Mouse (Mus musculus) WW6 (cell line): ENCODE data around the gene Wdr31.
"Not testable (repeated sequence)": the region's sequence is repeated elsewhere in the genome, so short reads cannot be mapped to it uniquely, and the experiment has no call there.

ENCODE experiments used
- DNase-seq: peaks from one replicate; pipeline ENCODE4 v3.0.0-alpha.2; 2013; ENCODE audit warnings: low read depth, low spot score

Wdr31 gene

GRCm38 (mm10) chr4:62496815-62497214 lies 26.1 kb upstream of the Wdr31 start:
- no peak for DNase-seq

GRCm38 (mm10) chr4:62495946-62496345 lies 25.2 kb upstream of the Wdr31 start:
- DNase-seq: no peak

- DNase-seq: no peak
Observed at GRCm38 (mm10) chr4:62494230-62494629, 23.5 kb upstream of the Wdr31 start.

- DNase-seq: no peak
Observed at GRCm38 (mm10) chr4:62492682-62493081, 22.0 kb upstream of the Wdr31 start.

GRCm38 (mm10) chr4:62487914-62488313 lies 17.2 kb upstream of the Wdr31 start:
- DNase-seq: no peak

GRCm38 (mm10) chr4:62487172-62487571 lies 16.5 kb upstream of the Wdr31 start:
- no peak for DNase-seq

- no peak for DNase-seq
Observed at GRCm38 (mm10) chr4:62486162-62486696, 15.5 kb upstream of the Wdr31 start.

- no peak for DNase-seq
Observed at GRCm38 (mm10) chr4:62485450-62486161, 14.9 kb upstream of the Wdr31 start.

- DNase-seq: no peak
Observed at GRCm38 (mm10) chr4:62484928-62485327, 14.2 kb upstream of the Wdr31 start.

- no peak for DNase-seq
Observed at GRCm38 (mm10) chr4:62480709-62481605, 10.3 kb upstream of the Wdr31 start.

GRCm38 (mm10) chr4:62479937-62480708 lies 9.4 kb upstream of the Wdr31 start, which contains the start of gene Bspry:
Gene Bspry (plus strand): TSS chr4:62480053.
- DNase-seq: peak; percentile 66

- not testable (repeated sequence) for DNase-seq
Observed at GRCm38 (mm10) chr4:62479593-62479936, 8.9 kb upstream of the Wdr31 start.

- DNase-seq: no peak
Observed at GRCm38 (mm10) chr4:62477542-62478244, 7.0 kb upstream of the Wdr31 start.

GRCm38 (mm10) chr4:62475793-62476192 lies 5.1 kb upstream of the Wdr31 start:
- no peak for DNase-seq

- DNase-seq: no peak
Observed at GRCm38 (mm10) chr4:62475131-62475530, 4.4 kb upstream of the Wdr31 start.

GRCm38 (mm10) chr4:62472071-62472470 lies 1.4 kb upstream of the Wdr31 start:
- DNase-seq: no peak

GRCm38 (mm10) chr4:62468158-62468557 lies 2.5 kb downstream of the Wdr31 start:
- no peak for DNase-seq

- no peak for DNase-seq
Observed at GRCm38 (mm10) chr4:62463124-62463523, 7.6 kb downstream of the Wdr31 start.

- no peak for DNase-seq
Observed at GRCm38 (mm10) chr4:62460348-62460747, 10.3 kb downstream of the Wdr31 start.

- no peak for DNase-seq
Observed at GRCm38 (mm10) chr4:62459081-62459480, 11.6 kb downstream of the Wdr31 start.

GRCm38 (mm10) chr4:62454995-62455394 lies 15.7 kb downstream of the Wdr31 start:
- DNase-seq: no peak
